Mouse (Mus musculus): ENCODE data around the gene Galnt2. TPM values are rescaled to one million over a fixed set of nuclear protein-coding genes. Genes with fewer than 3 reads are reported as not detected.

Galnt2 gene
- polyA plus RNA-seq, 1 experiment: not detected

- no peak for TF ChIP-seq GATA1 (IDR thresholded peaks at IDR 0.05; ENCODE audit: low read length)
Observed at GRCm38 (mm10) chr8:124256841-124257240, 25.6 kb downstream of the Galnt2 start.

GRCm38 (mm10) chr8:124257363-124257762 lies 26.2 kb downstream of the Galnt2 start:
- no peak for TF ChIP-seq GATA1 (IDR thresholded peaks at IDR 0.05; ENCODE audit: low read length)

GRCm38 (mm10) chr8:124259146-124259545 lies 28.0 kb downstream of the Galnt2 start:
- TF ChIP-seq GATA1 (IDR thresholded peaks at IDR 0.05; ENCODE audit: low read length): no peak

- TF ChIP-seq GATA1 (IDR thresholded peaks at IDR 0.05; ENCODE audit: low read length): no peak
Observed at GRCm38 (mm10) chr8:124259925-124260324, 28.7 kb downstream of the Galnt2 start.

- no peak for TF ChIP-seq GATA1 (IDR thresholded peaks at IDR 0.05; ENCODE audit: low read length)
Observed at GRCm38 (mm10) chr8:124260371-124260770, 29.2 kb downstream of the Galnt2 start.

- no peak for TF ChIP-seq GATA1 (IDR thresholded peaks at IDR 0.05; ENCODE audit: low read length)
Observed at GRCm38 (mm10) chr8:124263058-124263457, 31.9 kb downstream of the Galnt2 start.

- no peak for TF ChIP-seq GATA1 (IDR thresholded peaks at IDR 0.05; ENCODE audit: low read length)
Observed at GRCm38 (mm10) chr8:124264032-124264431, 32.8 kb downstream of the Galnt2 start.

- no peak for TF ChIP-seq GATA1 (IDR thresholded peaks at IDR 0.05; ENCODE audit: low read length)
Observed at GRCm38 (mm10) chr8:124264671-124265070, 33.5 kb downstream of the Galnt2 start.

GRCm38 (mm10) chr8:124265130-124265529 lies 33.9 kb downstream of the Galnt2 start:
- no peak for TF ChIP-seq GATA1 (IDR thresholded peaks at IDR 0.05; ENCODE audit: low read length)

- no peak for TF ChIP-seq GATA1 (IDR thresholded peaks at IDR 0.05; ENCODE audit: low read length)
Observed at GRCm38 (mm10) chr8:124265798-124266197, 34.6 kb downstream of the Galnt2 start.

GRCm38 (mm10) chr8:124267206-124267605 lies 36.0 kb downstream of the Galnt2 start:
- TF ChIP-seq GATA1 (IDR thresholded peaks at IDR 0.05; ENCODE audit: low read length): no peak

GRCm38 (mm10) chr8:124270504-124270903 lies 39.3 kb downstream of the Galnt2 start:
- no peak for TF ChIP-seq GATA1 (IDR thresholded peaks at IDR 0.05; ENCODE audit: low read length)

GRCm38 (mm10) chr8:124270904-124271303 lies 39.7 kb downstream of the Galnt2 start:
- TF ChIP-seq GATA1 (IDR thresholded peaks at IDR 0.05; ENCODE audit: low read length): no peak

- no peak for TF ChIP-seq GATA1 (IDR thresholded peaks at IDR 0.05; ENCODE audit: low read length)
Observed at GRCm38 (mm10) chr8:124271518-124271917, 40.3 kb downstream of the Galnt2 start.

GRCm38 (mm10) chr8:124272792-124273191 lies 41.6 kb downstream of the Galnt2 start:
- no peak for TF ChIP-seq GATA1 (IDR thresholded peaks at IDR 0.05; ENCODE audit: low read length)

- TF ChIP-seq GATA1 (IDR thresholded peaks at IDR 0.05; ENCODE audit: low read length): no peak
Observed at GRCm38 (mm10) chr8:124273606-124274218, 42.5 kb downstream of the Galnt2 start.

- TF ChIP-seq GATA1 (IDR thresholded peaks at IDR 0.05; ENCODE audit: low read length): no peak
Observed at GRCm38 (mm10) chr8:124274441-124275120, 43.4 kb downstream of the Galnt2 start.

Measured in G1E-ER4 (cell line).